Mouse (Mus musculus): ENCODE measurements at regions not wholly inside any gene's neighbourhood (a gene's known extent, or its start where the extent isn't known, plus 50 kb on each side); places are given as distances from the start of the nearest gene placed in this dataset.

DNA sequence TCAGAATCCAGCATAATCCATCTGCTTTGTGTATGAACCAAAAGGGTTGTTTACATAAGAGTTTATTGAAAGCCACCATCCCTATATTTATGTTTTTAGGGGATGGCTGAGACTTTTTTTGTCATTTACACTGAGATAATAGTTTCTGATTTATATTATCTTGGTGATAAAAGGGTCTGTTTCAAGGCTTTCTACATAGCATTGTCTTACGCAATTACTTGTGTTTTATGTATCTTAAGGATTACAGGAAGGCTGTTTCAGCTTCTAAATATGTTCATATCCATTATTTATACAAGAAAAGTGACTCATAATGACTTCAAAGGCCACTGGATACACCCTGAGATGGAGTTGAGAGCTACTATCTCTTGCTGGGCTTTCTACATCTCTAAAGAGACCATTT lies 399.3 kb upstream of the Akr1e1 start:
- TF ChIP-seq POLR2A (IDR thresholded peaks at IDR 0.05; ENCODE audit: extremely low read depth, insufficient read depth, low read length) (no peak), CTCF (IDR thresholded peaks at IDR 0.05; ENCODE audit: extremely low read depth, insufficient read depth, low read length) (no peak)
